Mouse (Mus musculus) small intestine, adult 2 months (tissue): ENCODE measurements around the gene Aifm3.

Source experiments
- CTCF ChIP-seq: fragments of 200-500 bp; IDR thresholded peaks from 2 replicates; pipeline ENCODE4 v1.5.1; 2012; ENCODE audit warnings: low read depth, mild to moderate bottlenecking, control low read depth, inconsistent platforms, low read length, moderate library complexity, mixed read lengths; ENCODE audit not compliant: insufficient replicate concordance, insufficient read length; ENCODE audit errors: extremely low read depth
- POLR2A ChIP-seq: fragments of 200-500 bp; IDR thresholded peaks from 2 replicates; pipeline ENCODE4 v1.6.1; 2012; ENCODE audit warnings: low read depth, mild to moderate bottlenecking, control low read depth, inconsistent platforms, low read length, moderate library complexity

GRCm38 (mm10) chr16:17456901-17457300, 32.5 kb upstream of the Aifm3 start:
- TF ChIP-seq CTCF: no peak
- no peak for TF ChIP-seq POLR2A
